21 mouse cellular contexts compared by ENCODE assay signal in genomic region chr4:109445956-109446355, GRCm38 (mm10). TPM values are rescaled to one million over a fixed set of nuclear protein-coding genes. Genes with fewer than 3 reads are reported as not detected.
DNase-seq lines count a peak whose midpoint lies in the region; ATAC-seq lines count a peak whose summit lies in the region.
"Had no signal": no experiment of that assay in that cellular context is flagged by ENCODE, and none has a peak within 500 bp of the region (broad histone marks: within the 10 kb centered on the region; RNA-seq: fewer than 3 reads in every experiment).

No protein-coding gene starts in this region.

- H3K27ac ChIP-seq in heart, embryonic 12.5 days (ENCODE audit: poor library complexity, severe bottlenecking) = peak overlapping the region; percentile 35; the same call in 1 of the 2 replicates
- peak overlapping the region; percentile 98 for H3K27ac ChIP-seq in liver, embryonic 16.5 days (ENCODE audit: low read length)
- H3K27ac ChIP-seq: embryonic facial prominence, embryonic 10.5 days; hindbrain, embryonic 13.5 days had no signal

- no peak for DNase-seq in heart, adult 8-10 months (ENCODE audit: low spot score)
- peak; percentile 80 for DNase-seq in 416B (ENCODE audit: low read depth)
- no peak for DNase-seq in lung, postnatal 4 days
- no peak for DNase-seq in lung, postnatal 14 days
- DNase-seq: cerebellum, adult 18-20 months; kidney, adult 2 months; kidney, postnatal 10 days; layer of hippocampus, postnatal 36 days; right cerebral cortex, postnatal 14 days; spleen, adult 18-20 months; thymus, postnatal 36 days had no signal

- ATAC-seq in heart, embryonic 12.5 days (ENCODE audit: insufficient number of reproducible peaks, low FRiP score) = no peak
- ATAC-seq in erythroblast, adult 5-6 weeks (replicated peaks; ENCODE audit: low FRiP score, poor library complexity, severe bottlenecking) = peak; percentile 46
- peak; percentile 45 for ATAC-seq in liver, embryonic 16.5 days (ENCODE audit: low read depth)
- ATAC-seq: forebrain, embryonic 14.5 days; inflammation-experienced regulatory T-cells, adult 6 months; midbrain, embryonic 16.5 days had no signal

- H3K27me3 ChIP-seq in heart, embryonic 12.5 days (replicated peaks) = no peaks in the 10 kb centered on the region
- H3K27me3 ChIP-seq in liver, embryonic 16.5 days (ENCODE audit: control insufficient read depth, insufficient read depth, low read depth, low read length) = no peaks in the 10 kb centered on the region
- H3K27me3 ChIP-seq: CH12.LX; hindbrain, embryonic 13.5 days; megakaryocyte, embryonic 14.5 days had no signal

- H3K4me1 ChIP-seq in heart, embryonic 12.5 days (replicated peaks) = peaks cover 38% of the 10 kb centered on the region
- H3K4me1 ChIP-seq in liver, embryonic 16.5 days (ENCODE audit: control insufficient read depth, low read depth, low read length) = peaks cover 64% of the 10 kb centered on the region
- H3K4me1 ChIP-seq: embryonic facial prominence, embryonic 10.5 days; hindbrain, embryonic 13.5 days had no signal

- no peak overlapping the region for H3K9ac ChIP-seq in heart, embryonic 12.5 days
- H3K9ac ChIP-seq in liver, embryonic 16.5 days (ENCODE audit: low read depth, low read length) = 0 out of 2 replicates have a peak overlapping the region, but pooled peaks have one; percentile 15
- H3K9ac ChIP-seq: hindbrain, embryonic 13.5 days had no signal

- peaks cover 20% of the 10 kb centered on the region for H3K36me3 ChIP-seq in heart, embryonic 12.5 days
- H3K36me3 ChIP-seq in liver, embryonic 16.5 days (ENCODE audit: control insufficient read depth, insufficient read depth) = peaks cover 12% of the 10 kb centered on the region

- H3K4me2 ChIP-seq in heart, embryonic 12.5 days = no peak overlapping the region
- peak overlapping the region; percentile 59 for H3K4me2 ChIP-seq in liver, embryonic 16.5 days (ENCODE audit: low read depth, low read length)
- H3K4me2 ChIP-seq: hindbrain, embryonic 13.5 days had no signal

- no peaks in the 10 kb centered on the region for H3K9me3 ChIP-seq in heart, embryonic 12.5 days (replicated peaks)
- no peaks in the 10 kb centered on the region for H3K9me3 ChIP-seq in liver, embryonic 16.5 days (replicated peaks; ENCODE audit: control insufficient read depth, low read length)
- H3K9me3 ChIP-seq: embryonic facial prominence, embryonic 10.5 days; hindbrain, embryonic 13.5 days; megakaryocyte, embryonic 14.5 days had no signal

- 26% methylated on average over 1 of the region's 1 CpGs for WGBS in heart, embryonic 12.5 days
- 24% methylated on average over 1 of the region's 1 CpGs for WGBS in liver, embryonic 16.5 days (ENCODE audit: insufficient replicate concordance)

- H3K4me3 ChIP-seq in heart, embryonic 12.5 days = no peak overlapping the region
- H3K4me3 ChIP-seq in liver, embryonic 16.5 days (ENCODE audit: low read depth, low read length) = no peak overlapping the region
- H3K4me3 ChIP-seq: embryonic facial prominence, embryonic 10.5 days; hindbrain, embryonic 13.5 days had no signal

RNA-seq across cellular contexts. Expression of gene Rnf11, which starts 38.6 kb away (rescaled TPM):
- polyA plus RNA-seq in heart, embryonic 12.5 days (2016; fragmentation: Nextera tagmentation; extraction: Ambion mirVana) = 62.2 and 63.9 TPM in 2 replicates
- total RNA-seq in heart, adult 8-10 months (2022) = 100 to 1,000 TPM in 2 of 4 experiments, 10 to 100 TPM in 2; 83.1 to 110 (median 98.7) TPM
- 174 and 177 TPM in 2 replicates for total RNA-seq in erythroblast, adult 5-6 weeks (2015; ENCODE audit: low replicate concordance)
- total RNA-seq in erythroblast, adult 5-6 weeks (2017; ENCODE audit: low replicate concordance) = 241 and 315 TPM in 2 replicates
- 25.9 and 29.3 TPM in 2 replicates for polyA plus RNA-seq in liver, embryonic 16.5 days (2015; fragmentation: Nextera tagmentation; extraction: Ambion mirVana)

RNA-seq across cellular contexts. Expression of gene Ttc39a, which starts 39.5 kb away (rescaled TPM):
- 11.6 and 11.8 TPM in 2 replicates for polyA plus RNA-seq in heart, embryonic 12.5 days (2016; fragmentation: Nextera tagmentation; extraction: Ambion mirVana)
- total RNA-seq in heart, adult 8-10 months (2022) = 1 to 10 TPM; 1.3 to 2.0 (median 1.7) TPM
- total RNA-seq in erythroblast, adult 5-6 weeks (2015; ENCODE audit: low replicate concordance) = 10.8 and 15.0 TPM in 2 replicates
- 16.7 and 17.4 TPM in 2 replicates for total RNA-seq in erythroblast, adult 5-6 weeks (2017; ENCODE audit: low replicate concordance)
- 10.4 and 11.8 TPM in 2 replicates for polyA plus RNA-seq in liver, embryonic 16.5 days (2015; fragmentation: Nextera tagmentation; extraction: Ambion mirVana)
